Mouse (Mus musculus) cerebellum, adult 18-20 months (tissue): Measurements from ENCODE around the gene Mup22.
"Not testable (repeated sequence)": the region's sequence is repeated elsewhere in the genome, so short reads cannot be mapped to it uniquely, and the experiment has no call there.

Experiments used
- DNase-seq, 2 experiments: peaks; one replicate each; pipeline ENCODE4 v3.0.0; 2021

Mup22 gene

GRCm38 (mm10) chr4:60821363-60821762 is at the start of gene Mup22:
Mup22 (minus strand) TSS chr4:60821463.
- DNase-seq: not testable (repeated sequence)

DNA sequence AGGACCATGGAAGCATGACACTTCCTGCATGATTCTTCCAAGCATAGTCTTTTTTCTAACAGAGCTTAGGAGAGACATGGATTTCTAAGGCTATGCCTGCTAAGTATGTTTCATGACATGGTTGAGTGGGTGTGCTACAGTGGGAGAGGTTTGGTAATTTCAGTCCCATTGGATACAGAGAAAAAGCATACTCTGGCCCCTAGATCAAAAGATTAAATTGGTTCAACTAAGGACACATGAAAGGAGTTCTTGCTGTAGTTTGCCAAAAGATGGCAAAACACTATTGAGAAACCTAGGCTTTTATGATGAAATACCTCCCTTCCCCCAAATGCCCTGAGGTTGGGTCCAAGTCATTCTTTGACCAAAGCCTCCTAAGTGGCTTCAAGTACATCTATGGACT is 19.6 kb upstream of the Mup22 start:
- not testable (repeated sequence) for DNase-seq
